Mouse (Mus musculus) gastrocnemius, postnatal 25 days (tissue): ENCODE results near the gene Ptgds. TPM values are rescaled to one million over a fixed set of nuclear protein-coding genes. Genes with fewer than 3 reads are reported as not detected.
A peak's percentile ranks its signal among the peaks of the same experiment; 100 is the strongest.

Experiments used
- DNase-seq: peaks from one replicate; pipeline ENCODE4 v3.0.0; 2022
- long read RNA-seq, 2 experiments: library from polyadenylated mRNA; stranded (forward); transcript quantifications; one replicate each; pipeline ENCODE4 v2.0.0; 2021
- total RNA-seq, 2 experiments: library from RNA; stranded (reverse); gene quantifications; 1 replicate in 1 of 2; 2 replicates in 1 of 2; pipeline ENCODE4 v1.2.3; 2021

Gene Ptgds
- total RNA-seq = not detected
- long read RNA-seq, experiment 1 = 0 reads
- long read RNA-seq, experiment 2, partial matches to known transcripts = 0 of 1 reads
- long read RNA-seq, experiment 2, other reads (novel, unspliced or antisense) = 0 of 1 reads

DNA sequence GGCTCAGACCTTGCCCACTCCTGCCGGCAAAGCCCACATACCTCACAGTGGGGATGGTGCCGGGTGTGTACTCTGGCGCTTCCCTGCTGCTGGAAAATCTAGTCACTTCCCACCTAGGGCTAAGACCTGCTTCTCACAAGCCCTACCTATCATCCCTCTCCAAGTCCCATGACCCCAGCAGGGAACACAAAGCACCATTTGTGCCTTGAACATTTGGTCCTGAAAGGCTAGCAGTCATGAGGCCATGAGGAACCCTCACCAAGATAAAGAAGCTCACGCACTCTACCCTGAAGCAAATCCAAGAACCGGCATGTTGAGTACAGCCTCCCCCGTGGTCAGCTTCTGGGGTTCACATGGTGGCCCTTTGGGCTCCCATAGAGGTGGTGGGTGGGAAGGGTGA lies at the start of gene Ptgds:
Gene Ptgds (minus strand): TSS at position 78 of the 400 bp plus-strand sequence.
- no peak for DNase-seq

DNA sequence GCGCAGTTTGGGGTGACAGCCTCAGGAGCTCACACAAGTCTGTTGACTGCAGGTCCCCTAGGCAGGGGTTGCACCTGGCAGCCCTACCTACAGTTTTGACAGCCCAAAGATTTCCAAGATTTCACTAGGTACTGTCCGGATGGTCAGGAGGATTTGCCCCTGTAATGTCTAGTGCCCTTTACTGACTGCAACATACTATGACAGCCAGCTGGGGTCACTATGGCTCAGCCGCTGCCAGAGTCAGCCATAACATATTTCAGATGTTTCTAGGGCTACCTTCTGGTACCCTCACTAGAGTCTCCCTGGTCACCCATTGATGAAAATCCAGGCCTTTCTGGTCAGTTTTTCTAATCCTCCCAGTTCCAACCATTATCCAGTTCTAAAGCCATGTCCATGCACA lies 40.1 kb upstream of the Ptgds start:
- no peak for DNase-seq

DNA sequence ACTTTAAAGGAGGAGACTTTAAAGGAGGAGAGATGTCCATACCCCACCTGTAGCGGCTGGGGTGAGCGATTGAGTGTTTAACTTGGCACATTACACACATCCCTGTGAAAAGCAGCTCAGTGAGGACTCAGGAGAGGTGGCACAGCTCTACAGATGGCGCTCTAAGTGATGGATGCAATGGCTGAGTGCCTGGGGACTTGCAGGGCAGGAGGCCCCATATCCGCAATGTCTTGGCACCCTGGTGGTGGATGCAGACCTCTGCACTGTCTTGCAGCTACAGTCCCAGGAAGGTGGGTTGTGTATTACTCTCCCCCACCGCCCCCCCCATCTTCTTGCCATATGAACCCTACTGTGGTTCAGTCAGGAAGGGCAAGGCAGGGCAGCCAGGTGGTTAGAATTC lies 37.1 kb upstream of the Ptgds start:
- DNase-seq = no peak

DNA sequence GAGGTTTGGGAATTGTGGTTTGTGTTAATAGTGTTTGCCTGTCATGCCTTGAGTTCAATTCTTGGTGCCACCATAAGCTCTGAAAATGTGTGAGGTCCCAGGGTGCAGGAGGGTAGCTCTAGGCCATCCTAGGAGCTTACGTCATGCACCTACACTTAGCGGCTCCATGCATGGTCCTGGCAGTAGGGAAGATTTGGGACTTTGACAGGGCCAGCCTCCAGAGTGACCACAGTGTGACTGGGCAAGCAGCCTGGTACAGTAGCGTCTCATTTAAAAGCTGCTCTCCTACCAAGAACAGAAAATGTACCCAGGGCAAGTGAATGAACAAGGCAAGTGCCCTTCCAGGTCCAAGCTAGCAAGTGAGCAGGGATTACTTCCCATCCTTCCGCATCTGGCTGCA lies 36.0 kb upstream of the Ptgds start:
- DNase-seq = no peak

DNA sequence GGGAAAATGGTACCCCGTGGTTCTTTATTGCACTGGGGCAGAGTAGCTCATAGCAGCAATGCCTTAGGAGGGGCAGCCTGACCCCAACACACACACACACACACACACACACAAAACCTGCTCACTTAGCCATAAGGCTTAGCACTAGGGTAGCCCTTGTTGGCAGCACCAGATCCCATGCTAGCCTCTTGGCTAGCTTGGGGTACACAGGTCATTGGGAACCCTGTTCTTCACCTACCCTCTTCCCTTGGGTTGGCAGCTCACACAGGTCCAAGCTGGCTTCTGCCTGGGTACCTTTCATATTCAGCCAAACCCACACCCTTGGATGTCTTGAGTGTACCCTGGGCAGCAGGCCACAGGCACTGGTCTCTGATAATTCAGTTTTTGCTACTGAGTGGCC lies 35.2 kb upstream of the Ptgds start:
- DNase-seq = no peak

DNA sequence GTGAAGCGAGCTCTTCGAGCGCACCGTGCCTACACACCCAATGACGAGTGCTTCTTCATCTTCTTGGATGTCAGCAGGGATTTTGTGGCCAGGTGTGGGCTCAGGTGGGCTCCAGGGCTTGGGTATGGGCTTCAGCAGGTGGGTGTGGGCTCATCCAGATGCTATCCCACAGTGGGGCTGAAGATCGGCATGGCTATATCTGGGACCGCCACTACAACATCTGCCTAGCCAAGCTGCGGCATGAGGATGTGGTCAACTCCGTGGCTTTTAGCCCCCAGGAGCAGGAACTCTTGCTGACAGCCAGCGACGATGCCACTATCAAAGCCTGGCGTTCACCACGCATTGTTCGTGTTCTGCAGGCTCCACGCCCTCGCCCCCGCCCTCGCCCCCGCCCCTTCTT lies 34.7 kb upstream of the Ptgds start:
- DNase-seq = no peak

DNA sequence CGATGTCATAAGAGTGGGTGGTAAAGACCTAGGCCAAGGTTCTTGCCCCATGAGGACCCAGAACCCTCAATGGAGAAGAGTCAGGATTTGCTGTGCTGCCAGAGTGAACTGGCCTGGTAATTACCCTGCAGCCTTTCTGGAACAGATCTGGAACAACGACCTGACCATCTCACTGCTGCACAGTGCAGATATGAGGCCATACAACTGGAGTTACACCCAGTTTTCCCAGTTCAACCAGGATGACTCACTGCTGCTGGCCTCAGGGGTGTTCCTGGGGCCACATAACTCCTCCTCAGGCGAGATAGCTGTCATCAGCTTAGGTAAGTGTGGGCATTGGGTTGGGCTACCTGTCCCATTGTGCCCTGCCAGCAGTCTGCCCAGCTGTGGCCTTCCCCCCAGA lies 32.9 kb upstream of the Ptgds start:
- DNase-seq = no peak

DNA sequence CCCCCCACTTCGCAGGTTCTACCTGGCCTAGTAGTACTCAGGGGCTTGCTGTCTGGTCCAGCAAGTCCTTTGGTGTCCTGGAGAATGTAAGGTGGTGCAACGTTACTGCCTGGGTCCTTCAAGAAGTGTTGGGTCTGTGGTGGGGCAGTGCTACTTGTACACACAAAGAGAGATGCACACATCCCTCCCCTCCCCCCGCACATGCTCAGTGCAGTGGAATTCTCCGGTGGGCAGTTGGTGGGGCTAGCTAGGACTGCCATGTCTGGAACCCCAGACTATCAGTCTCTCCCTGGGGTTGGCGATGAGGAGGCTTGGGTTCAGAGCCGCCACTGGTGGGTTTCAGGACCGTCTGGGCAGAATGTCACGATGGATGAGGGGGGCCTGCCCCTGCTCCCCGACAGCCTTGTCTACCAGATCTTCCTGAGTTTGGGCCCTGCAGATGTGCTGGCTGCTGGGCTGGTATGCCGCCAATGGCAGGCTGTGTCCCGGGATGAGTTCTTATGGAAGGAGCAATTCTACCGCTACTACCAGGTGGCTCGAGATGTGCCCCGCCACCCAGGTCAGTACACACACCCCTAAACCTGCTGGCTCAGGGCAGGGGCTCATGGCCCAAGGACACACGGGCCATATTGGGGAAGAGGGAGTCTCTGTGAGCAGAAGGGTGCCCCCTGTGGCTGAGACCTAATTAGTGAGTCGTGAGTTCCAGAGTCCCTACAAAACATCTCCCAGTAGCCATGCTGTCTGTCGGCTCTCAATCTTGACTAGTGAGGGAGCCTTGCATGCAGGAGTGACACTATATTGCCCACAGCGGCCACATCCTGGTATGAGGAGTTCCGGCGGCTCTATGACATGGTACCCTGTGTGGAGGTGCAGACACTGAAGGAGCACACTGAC lies 32.0 kb upstream of the Ptgds start, which contains the start of gene C8g:
Gene C8g (minus strand): TSS at position 127 of the 894 bp plus-strand sequence.
- no peak for DNase-seq

DNA sequence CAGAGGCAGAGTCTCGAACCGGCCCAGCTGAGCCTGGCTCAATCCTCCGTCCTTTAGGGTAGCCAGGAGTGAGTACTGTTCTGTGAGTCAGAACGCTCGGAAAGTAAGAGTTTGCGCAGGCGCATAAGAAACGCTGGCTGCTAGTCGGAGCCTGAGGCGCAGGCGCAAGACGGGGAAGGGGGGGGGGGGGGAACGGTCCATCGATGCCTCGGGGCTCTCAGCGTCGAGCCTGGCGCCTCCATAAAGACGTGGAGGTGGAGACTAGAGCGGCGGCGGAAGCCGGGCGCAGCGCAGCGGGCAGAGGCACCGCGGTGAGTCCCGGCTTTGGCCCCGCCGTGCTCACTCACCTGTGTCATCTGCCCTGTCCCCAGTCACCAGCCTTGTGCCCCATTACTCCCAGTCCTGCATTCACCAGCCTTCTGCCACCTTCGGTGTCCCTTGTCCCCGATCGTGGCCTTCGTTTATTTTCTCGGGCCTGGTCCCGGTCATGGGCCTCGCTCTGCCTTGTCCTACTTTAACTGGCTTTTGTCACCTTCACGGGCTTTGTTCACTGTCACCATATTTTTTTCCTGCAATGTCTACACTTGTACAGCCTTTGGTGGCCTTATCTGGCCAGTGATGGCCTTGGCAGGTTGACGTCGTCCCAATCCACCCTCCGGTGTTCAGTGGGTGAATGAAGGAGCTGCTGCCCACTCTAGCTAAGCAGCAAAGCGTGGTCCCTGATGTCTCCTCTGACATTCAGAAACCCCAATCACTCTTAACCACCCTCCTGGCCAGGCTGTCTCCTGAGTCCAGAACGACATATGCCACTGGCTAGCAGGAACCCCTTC lies 30.9 kb upstream of the Ptgds start, which contains the start of gene Fbxw5:
Gene Fbxw5 (plus strand): TSS at position 175 of the 830 bp plus-strand sequence.
- peak; percentile 88 for DNase-seq

DNA sequence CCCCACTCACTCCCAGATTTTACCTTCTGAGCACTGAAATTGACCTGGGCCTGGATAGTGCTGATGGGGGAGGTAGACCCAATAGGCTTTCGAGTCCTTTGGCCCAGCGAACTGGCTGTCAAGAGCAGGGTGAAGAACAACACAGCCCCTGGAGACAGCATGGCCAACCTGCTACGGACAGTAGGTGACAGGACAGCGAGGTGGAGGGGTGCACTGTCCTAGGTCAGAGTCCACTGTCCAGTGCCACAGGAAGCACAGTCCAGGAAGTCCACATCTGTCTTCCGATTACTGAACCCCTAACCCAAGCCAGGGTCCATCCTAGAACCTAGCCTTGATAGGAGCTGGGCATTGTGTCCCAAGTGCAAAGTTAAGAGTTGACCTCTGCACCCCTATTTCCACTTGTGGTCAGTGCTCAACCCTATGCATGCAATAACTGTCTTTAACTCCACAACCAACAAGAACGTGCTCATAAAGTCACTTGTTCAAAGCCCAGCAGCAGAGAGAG lies 30.3 kb upstream of the Ptgds start:
- no peak for DNase-seq

DNA sequence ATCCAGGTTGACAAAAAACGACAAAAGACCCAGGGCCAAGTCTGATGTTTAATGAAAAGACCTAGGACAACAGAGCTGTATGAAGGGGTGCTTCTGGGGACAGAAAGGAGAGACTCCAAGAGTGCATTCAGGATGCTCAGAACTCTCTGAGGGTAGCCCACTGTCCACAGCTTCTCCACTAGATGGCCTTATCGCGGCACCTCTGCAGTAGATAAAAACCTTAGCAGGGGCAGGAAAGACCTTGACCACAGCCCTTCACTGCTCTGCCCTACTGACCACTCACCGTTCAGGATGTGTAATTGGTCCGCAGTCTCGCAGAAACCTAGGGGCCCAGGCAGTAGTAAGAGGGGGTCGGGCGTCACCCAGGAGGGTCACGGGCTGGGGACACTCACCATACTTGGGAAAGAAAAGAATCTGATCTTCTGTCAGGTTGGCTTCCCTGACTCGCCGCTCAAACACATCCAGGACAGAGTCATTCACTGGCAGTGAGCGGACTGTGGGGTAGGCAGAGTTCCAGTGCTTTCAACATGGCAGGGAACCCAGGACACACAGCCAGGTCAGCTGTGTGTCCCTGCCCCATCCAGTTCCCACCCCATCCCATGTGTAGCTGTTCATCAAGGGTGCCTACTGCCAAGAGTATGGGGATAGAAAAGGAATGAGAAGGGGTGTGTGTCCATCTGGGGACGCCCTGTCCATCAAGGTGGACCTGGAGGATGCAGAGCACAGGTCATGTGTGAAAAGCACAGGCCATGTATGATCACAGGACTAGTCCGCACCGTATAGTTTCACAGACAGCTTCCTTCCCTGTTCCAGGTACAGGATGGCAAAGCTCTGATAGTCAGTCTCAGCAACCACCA lies 29.0 kb upstream of the Ptgds start:
- DNase-seq = no peak

DNA sequence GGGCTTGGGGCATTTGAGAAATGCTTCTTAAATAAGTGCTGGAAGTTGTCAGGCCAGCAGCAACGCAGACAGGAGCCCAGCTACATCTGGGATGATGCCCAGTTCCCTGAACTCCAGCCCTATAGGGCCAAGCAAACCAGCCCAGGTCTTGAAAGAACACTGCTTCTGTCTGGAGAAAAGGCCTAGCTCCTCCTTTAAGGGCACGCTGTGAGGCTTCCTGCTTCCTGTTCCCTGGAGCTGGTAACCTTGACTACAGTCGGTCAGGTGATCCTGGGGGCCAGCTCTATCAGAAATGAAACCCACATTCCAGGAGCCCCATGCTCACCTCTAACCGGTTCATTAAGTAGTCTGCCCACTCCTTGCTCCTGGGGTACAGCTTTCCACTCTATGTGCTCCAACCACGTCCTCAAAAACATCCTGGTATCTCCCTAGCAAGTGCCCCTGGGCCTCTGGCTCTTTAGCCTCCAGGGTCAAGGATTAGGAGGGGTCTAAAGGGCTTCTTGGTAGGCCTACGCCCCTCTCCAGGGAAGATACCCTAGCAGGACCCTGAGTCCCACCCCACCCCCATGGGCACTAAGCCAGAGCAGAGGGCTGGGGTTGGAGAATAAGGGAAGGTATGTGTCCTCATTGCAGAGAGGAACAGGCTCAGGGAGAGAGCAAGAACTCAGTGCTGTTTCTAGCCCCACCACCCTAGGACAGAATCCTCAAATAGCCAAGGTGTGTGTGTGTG lies 28.2 kb upstream of the Ptgds start:
- no peak for DNase-seq

DNA sequence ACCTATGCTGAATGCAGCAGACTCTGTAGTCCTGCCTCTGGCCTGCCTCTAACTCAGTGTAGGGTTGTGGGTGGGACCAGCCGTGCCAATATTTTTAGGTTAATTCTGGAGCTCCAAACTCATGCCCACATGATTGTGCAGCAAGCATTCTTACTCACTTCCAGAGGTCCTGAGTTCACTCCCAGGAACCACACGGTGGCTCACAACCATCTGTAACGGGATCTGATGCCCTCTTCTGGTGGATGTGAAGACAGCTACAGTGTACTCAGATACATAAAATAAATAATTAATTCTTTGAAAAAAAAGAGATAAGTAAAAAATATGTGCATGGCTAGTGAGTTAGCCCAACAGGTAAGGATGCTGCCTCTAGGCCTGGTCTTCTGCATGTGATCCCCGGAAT lies 26.6 kb upstream of the Ptgds start:
- DNase-seq = no peak

DNA sequence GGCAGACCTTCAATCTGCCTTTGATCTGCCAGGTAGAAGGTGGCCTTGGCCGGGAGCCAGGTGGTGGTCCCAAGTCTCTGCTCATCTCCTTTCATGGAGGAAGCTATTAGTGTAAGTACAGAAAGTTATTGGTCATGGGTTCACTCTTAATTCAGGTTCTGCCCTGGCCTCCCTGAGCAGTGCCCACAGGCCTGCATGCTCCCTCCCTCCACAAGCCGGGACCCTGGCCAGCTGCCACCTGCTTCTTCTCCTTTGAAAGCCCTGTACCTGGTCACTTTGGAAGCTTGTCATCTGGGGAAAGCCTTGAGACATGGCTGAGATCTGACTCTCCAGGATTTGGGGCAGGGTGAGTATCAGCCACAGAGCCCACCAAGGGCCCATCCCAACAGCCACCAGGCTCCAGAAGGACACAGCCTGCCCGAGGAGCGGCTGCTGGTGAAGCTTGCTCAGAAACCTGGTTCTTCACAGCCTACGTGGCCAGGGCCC lies 23.7 kb upstream of the Ptgds start, which contains the start of gene Lcn12:
Gene Lcn12 (minus strand): TSS at position 436 of the 486 bp plus-strand sequence.
- no peak for DNase-seq

DNA sequence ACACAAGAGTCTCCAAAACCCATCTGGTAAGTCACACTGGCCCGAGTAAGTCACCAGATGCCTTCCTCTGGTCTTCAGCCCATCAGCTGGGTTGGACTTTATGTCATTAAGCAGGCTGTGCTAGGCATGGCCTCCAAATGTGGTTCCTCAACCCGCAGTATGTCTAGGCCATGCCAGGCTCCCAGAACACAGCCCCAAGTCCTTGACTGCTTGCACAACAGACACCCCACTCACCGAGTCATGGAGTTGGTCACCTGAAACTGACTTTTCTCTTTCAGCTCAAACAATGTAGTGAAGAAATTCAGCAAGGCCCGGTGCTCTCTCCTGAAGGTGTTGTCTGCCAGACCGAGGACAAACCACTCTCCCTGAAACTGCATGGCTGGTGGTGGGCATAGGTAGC lies 23.1 kb upstream of the Ptgds start:
- DNase-seq = no peak

DNA sequence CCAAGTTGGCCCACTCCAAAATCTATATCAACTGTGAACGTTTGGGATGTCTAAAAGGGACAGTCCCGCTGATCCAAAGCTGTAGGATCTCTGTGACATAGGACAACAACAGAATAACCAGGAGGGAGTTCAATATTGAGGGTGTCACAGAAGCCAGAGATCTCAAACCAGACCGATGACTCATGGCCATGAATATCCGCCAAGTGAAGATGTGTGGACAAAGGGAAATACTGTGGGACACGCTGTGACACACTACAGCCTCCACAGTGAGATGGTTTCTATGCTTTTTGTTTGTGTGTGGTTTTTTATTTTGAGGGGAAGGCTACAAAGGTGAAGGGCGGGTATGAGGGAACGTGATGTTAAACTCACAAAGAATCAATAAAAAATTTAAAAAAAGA lies 18.8 kb upstream of the Ptgds start:
- no peak for DNase-seq

DNA sequence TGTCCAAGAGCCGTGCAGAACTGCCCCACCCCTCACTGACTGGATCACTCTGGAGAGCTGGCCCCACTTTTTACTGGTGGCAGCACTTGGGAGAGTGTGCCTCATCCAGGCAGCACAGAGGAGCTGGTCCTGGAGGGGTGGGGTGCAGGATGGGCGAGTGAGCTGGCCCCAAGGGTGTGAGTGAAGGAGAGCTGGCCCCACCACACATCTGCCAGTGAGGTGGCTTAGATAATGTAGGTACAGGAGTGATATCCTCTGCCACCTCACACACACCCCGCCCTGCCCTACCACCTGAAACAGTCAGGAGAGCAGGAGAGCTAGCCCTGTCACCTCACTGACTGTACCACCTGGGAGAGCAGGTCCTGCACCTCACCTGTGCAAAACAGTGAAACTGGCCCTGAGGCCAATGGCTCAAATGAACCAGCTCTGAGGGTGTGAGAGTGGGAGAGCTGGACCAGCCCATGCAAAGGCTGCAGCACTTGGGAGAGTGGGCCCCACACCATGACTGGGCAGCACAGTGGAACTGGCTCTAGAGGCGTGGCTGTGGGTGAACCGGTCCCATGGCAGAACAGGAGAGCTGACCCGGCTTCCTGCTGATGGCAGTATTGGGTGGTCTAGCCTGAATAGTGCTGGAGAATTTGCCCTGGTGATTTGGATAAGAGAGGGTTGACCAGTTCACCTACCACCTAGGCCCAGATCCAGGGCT lies 18.3 kb upstream of the Ptgds start:
- no peak for DNase-seq

DNA sequence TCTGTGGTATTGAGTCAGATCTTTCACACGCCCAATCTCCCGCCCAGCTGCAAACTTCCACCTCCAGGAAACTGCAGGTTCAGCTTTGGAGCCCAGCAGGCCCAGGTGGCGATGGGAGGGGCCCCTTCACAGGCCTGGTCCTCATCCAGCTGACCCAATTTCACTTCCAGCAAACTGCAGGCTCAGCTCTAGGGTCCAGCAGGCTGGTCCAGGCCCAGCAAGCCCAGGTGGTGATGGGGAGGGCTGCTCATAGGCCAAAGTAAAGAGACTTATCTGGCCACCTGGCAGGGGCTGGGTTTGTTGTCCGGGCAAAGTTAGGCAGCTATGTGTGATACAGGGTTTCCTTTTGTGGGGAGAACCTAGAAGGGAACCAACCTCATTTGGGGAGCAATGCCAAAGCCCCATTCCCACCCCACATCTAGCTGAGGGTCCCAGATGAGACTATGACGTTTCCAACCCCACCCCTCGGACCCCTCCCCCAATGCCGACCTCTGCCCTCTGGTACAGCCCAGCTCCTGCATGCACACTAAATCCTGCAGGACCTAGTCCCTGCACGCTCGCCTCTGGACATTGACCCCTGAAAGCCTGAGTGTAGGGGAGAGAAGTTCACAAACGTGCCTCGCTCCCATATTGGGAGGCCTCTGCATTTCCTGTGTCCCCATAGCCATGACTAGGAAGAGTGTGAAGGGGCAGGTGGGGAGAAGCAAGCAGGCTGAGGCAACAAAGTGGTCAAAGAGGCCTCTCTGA lies 15.2 kb upstream of the Ptgds start:
- DNase-seq = no peak

DNA sequence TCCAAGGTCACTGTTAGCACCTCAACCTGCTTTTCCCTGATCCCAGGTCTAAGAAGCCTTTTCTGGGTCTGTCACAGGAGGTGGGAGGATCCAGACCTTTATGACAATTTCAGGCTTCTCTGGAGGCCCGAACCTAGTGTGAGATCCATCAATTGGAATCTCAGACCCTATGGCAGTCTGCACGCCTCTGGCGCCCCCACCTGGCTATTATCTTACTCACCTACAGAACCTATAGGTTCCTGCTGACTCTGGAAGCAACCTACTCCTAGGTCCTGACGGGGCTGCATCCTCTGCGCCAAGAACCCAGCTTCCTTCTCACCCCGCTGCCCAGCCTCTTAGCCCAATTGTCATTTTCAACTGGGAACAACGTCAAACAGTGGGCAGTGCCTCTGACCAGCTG lies 13.1 kb upstream of the Ptgds start:
- DNase-seq = no peak
